Mouse (Mus musculus) MN1 (cell line): Measurements from ENCODE around the gene Cdc37l1.
"Not testable (repeated sequence)": the region's sequence is repeated elsewhere in the genome, so short reads cannot be mapped to it uniquely, and the experiment has no call there.

Source experiments
- DNase-seq: peaks from one replicate; pipeline ENCODE4 v3.0.0-alpha.2; 2016; ENCODE audit warnings: low spot score

The Cdc37l1 gene

DNA sequence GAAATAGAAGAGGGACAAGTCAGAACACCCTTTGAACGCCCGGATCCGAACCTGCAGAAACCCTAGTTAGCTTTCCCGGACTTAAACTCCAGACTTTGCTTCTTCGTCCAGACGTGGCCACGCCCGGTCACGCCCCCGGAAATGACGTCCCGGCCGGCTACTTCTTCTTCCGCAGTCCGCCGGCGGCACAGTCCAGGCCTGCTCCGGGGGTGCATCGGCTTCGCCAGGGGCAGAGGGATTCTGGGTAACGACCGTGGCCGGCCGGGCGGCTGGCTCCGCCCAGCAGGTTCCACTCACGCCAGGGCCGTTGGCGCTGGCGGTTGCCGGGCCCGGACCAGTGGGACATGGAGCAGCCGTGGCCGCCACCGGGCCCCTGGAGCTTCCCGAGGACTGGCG is at the start of gene Cdc37l1:
TSS of gene Cdc37l1 (plus strand) at position 159 of the 396 bp plus-strand sequence.
- DNase-seq, result peak; percentile 93

DNA sequence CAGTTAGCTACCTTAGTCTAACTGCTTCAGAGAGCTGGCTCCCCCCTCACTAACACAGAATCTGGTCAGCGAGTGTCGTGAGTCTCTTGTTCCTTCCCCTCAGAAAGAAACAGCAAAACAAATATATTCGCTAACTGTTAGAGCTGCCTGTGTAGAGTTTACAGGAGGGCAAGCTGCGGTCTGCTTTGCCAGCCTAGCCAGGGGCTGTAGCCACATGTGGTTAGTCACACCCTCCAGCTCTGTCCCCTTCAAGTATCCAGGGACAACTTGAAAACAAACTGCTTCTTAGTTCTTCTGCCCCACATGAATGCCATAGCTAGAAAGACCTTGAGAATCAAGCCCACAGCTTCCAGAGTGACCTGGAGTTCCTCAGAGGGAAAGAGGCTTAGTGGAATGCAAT is 48.9 kb upstream of the Cdc37l1 start:
- no peak for DNase-seq

DNA sequence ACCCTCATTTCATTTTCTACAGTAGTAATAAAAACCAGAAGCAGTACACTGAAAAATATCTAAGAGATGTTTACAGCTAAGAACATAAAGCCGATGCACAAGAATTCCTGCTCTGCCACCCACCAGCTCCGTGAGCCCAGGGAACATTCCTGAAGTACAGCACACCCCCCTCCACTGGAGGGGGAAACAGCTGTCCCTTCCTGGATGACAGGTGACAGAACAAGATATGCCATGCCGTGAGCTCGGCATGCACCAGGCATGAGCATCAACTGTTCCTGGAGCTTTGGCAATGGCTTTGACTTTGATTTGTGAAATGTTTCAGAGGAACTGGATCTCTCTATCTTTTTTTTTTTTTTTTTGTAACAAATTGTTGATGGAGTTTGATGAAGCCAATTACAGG is 43.4 kb upstream of the Cdc37l1 start:
- no peak for DNase-seq

DNA sequence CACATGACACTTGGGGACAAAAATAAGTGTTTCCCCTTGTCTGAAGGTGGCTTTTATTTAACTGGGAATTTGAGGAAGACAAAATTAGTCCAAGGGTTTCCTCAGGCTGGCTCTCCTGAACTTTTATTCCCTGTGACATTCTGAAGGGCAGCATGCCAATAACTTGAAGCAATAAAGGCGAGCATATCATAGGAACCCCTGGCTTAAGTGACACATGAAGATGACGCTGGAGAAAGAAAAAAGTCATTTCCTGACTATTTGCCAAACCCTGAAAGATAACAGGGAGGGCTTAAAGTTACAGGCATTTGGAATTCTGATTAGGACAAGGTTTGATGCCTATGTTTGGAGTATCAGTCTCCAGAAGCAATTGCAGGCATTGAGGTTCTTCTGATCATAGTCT is 42.8 kb upstream of the Cdc37l1 start:
- DNase-seq, result no peak

DNA sequence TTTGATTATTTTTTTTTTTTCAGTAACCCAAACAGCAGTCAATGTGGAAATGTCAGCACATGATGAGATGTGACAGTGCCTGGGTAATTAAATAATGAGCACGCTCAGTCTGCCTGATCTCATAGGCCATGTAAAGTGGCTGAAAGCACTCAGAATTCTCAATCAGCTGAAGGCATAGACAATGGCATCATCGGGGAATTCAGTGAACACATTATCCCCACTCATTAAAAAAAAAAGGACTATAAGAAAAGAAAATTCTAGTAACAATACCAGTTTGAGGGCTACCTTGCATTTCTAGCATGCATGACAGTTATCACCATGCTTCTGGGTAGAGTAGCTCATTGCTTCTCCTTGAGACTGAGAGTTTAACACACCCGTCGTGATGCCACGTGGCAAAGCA is 38.9 kb upstream of the Cdc37l1 start:
- no peak for DNase-seq

DNA sequence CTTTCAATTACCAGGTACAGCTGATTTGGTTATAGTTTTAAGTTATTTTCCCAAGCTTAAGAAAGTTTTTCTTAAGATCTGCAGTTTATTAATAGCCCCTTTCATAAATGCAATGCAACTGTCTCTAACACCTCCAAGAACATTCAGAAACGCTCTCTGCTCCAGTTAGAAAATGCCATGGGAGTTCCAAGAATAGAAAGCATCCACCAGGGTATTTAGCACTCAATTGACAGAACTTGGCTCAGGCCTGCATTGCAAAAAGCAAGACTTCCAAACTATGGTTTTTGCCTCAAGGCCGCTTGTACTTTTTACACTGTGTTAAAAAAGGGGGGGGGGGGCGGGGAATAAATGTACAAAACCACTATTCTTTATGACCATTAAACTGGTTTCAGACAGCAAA is 27.0 kb upstream of the Cdc37l1 start:
- DNase-seq, result no peak

DNA sequence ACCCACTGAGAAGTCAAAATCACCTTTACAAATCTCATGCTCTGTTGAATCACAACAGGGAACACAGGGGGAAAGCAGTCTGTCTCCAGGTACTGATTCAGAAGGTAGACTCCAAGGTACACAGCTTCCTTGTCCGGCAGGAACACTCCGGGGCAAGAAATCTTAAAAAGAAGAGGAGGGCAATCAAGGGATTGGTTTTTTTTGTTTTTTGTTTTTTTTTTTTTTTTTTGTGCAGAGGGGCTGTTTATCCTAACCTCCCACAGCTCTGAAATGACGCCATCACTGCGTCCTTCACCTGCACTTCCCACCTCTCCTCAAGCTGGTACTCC is 26.7 kb upstream of the Cdc37l1 start:
- no peak for DNase-seq

DNA sequence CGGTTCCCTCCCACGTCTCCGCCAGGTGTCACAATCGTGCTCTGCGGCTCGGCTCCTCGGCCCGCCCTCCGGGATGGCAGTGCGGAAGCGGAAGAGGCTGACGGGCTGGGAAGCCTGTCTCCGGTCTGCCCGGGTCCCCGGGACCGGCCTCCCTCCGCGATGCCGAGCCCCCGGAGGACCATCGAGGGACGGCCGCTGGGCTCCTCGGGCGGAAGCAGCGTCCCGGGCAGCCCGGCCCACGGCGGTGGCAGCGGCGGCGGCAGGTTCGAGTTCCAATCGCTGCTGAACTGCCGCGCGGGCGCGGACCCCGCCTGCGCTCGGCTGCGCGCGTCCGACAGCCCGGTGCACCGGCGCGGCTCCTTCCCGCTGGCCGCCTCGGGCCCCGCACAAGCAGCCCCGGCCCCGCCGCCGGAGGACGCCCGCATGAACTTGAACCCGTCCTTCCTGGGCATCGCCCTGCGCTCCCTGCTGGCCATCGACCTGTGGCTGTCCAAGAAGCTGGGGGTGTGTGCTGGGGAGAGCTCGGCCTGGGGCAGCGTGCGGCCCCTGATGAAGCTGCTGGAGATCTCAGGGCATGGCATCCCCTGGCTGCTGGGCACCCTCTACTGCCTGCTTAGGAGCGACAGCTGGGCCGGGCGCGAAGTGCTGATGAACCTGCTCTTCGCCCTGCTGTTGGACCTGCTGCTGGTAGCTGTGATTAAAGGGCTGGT is 26.2 kb upstream of the Cdc37l1 start, which contains the start of gene Plpp6:
TSS of gene Plpp6 (plus strand) at position 112 of the 710 bp plus-strand sequence.
- peak; percentile 72 for DNase-seq

DNA sequence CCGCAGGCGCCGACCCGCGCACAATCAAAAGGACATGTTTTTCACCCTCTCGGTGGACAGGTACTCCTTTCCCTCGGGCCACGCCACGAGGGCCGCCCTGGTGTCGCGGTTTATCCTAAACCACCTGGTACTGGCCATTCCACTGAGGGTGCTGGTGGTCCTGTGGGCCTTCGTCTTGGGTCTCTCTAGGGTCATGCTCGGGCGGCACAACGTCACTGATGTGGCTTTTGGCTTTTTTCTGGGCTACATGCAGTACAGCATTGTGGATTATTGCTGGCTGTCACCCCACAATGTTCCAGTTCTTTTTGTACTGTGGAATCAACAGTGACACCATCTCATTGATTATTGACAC is 25.6 kb upstream of the Cdc37l1 start:
- no peak for DNase-seq

DNA sequence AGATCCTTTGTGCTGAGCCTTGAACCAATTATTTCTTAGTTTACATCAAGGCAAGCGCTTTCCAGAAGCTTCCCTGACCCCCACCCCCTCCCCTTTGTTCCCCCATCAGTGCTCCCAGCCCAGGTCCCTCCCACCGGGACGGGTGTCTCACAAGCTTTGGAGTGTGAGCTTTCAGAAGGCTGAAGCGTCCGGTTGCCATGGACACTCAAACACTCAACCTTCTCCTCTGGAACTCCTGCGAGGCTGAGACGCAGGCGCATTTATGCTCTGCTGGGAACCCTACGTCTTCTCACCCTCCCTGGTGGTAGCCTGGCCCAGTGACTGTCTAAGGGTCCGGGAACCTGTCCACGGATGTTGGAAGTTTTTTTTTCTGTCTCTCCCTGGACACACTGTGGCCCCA is 22.5 kb upstream of the Cdc37l1 start, which contains the start of gene 4430402I18Rik:
TSS of gene 4430402I18Rik (minus strand) at position 149 of the 400 bp plus-strand sequence.
- no peak for DNase-seq

DNA sequence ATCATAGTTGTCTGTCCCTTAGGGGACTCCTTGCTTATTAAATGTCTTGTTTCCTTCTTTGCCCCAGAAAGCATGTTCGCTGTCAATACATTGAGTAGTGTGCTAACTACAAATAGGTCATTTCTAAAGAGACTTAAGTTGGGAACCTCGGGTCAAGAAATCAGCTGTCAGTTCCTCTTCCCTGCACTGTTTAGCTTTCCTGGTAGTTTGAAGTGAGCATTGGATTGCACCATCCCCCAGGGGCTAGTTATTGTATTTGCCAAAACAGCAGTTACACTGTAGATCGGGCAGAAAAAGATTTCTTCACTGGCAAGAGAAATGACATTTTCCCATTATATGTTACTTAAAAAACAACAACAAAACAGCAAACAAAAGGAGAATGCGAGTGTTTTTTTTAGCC is 22.0 kb upstream of the Cdc37l1 start:
- DNase-seq, result no peak

DNA sequence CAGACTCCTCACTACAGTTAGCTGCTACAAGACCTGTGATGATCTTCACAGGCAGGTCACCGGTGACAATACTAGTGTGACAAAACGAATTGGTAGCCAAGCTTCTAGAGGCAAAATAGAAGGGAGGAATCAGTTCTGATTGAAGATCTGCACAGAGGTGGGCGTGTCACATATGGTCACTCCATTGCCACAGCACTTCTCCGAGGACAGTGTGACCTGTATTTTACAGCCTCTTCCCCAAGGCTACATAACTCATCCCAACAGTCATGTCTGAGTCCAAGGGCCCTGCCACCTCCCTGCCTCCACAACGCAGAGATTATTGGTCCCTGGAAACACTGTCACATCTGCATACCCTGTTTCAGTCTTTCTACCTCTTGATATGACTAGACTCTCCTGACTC is 20.9 kb upstream of the Cdc37l1 start:
- DNase-seq, result no peak

DNA sequence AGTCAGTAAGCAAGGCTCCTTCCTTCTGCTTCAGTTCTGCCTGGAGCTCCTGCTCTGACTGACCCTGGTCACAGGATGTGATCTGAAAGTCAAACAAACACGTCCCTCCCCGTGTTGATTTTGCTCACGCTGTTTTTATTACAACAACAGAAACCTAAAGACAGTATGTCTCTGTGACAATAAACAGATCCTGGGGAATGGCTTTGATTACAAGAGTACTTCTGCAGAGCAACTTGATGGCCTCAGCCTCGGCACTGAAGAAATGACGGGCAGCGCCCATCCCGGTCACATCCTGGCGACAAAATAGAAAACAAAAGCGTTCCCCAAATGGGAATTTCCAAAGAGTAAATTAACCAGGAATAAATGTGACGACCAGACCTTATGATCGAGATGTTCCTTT is 19.9 kb upstream of the Cdc37l1 start:
- DNase-seq, result no peak

DNA sequence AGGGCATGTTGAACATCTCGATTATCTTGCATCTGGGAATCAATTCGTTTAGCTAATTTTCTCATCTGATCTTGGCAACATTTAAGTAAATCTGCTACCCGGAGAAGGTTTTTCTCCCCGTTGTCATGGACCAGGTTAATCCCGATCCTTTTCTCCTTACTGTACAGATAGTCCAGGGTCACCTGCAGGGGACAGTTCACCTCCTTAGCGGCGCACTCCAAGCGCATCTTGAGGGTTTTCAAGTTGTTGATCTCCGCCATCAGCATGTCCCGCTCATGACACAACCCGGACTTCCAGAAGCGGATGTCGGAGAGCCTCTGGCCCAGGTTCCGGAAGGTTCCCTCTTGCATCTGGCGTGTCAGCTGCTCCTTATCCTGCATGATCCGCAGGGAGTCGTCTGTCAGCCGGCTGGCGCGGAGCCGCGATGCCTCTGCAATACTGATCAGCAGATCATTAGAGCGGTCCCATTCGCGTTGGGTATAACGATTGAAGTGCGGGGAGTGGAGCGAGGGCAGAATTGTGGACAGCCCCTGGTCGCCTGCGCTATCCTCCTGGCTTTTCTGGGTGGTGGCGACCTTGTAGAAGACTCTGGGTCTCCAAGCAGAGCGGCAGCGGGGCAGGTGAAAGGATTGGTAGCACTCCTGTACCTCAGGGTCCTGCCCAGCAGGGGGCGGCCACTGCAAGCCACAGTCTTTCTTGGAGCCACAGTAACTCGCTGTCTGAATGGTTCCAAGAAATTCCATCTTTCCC is 15.1 kb upstream of the Cdc37l1 start:
- no peak for DNase-seq

DNA sequence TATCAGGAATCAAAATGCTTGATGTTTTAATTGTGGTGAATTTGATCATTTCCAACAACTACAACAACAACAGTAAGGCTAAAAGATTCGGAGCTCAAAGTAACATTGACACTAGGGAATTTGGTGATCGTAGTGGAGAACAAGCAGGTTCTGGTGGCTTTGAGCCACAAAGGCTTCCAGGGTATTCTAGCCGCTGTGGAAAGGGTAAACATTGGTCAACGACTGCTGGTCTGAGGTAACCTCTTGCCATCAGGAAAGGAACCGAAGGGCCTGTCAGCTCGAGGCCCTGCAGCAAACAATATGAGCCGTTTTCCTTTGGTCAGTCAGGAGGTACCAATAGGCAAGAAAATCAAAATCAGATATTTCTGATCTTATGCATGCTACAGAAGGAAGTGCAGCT is 7.5 kb upstream of the Cdc37l1 start:
- DNase-seq, result no peak

DNA sequence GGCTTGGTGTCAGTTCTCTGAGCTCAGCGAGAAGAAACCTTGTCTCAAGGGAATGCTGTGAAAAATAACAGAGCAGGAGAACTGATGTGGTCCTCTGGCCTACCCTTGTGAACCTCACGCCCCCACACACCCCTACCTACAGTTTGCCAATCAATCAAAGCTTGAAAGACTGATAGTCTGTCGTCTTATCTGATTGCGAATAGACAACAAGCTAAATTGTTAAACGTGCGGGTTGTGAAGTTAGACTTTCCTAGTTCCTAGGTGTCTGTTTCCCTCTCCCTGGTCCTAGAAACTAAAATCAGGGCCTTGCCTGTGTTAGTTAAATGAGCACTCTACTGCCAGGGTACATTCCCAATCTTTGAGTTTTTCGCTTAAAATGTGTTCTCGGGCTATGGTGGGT is 637 bp upstream of the Cdc37l1 start:
- peak; percentile 11 for DNase-seq

DNA sequence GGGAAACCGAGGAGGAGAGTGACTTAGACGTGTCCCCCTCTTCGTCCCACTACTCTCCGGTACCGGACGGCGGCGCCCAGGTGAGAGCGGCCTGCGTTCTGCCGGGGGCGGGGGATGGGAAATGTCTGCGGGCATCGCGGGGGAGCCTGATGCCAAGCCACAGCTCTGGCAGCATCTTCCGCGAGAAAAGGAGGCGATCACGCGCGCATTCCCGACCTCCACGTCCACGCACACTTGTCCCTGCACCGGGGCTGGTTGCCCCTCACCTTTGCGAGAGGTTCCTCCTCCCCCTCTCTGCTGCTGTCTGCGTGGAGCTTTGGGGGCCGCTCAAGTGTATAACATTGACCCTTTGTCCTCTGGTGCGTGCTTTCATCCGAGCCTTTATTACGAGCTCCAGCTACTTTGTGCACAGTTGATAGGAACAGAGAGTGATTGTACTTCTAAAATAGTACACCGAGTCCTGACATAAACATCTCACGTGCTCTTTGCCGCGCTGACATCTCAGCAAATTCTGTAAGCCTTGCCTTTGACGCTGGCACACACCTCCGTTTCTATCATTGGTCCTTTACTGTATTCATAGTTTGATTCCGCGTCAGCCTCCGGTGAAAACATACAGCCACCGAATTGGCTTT is 554 bp downstream of the Cdc37l1 start:
- DNase-seq, result peak; percentile 28

DNA sequence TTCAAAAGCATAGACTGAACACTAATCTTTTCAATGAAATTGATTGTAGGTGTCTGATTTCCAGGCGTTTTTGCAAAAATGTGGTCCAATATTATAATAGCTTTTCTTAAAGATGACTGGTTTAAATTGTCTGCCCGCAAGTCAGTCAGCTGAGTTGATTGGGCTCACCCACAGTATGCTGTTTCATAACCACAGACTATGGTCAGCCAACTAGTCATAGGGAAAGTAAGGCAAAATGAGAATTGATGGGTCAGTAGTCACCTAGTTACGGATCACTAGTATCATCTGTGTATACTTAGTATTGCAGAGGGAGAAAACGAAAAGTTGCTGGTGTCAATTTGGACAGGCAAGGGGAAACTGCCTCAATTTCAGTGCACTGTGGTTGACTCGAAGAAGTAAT is 1.2 kb downstream of the Cdc37l1 start:
- no peak for DNase-seq

DNA sequence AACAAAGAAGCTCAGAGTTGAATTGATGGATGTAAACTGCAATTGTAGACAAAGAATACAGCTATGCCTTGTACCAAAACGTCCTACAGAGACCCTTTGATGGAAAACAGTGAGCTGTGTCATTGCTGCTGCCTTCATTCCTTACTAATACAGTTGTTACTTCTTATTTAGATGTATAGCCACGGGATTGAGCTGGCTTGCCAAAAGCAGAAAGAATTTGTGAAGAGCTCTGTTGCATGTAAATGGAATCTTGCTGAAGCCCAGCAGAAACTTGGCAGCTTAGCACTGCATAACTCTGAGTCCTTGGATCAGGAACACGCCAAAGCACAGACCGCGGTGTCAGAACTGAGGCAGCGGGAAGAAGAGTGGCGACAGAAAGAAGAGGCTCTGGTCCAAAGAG is 4.7 kb downstream of the Cdc37l1 start:
- DNase-seq, result no peak

DNA sequence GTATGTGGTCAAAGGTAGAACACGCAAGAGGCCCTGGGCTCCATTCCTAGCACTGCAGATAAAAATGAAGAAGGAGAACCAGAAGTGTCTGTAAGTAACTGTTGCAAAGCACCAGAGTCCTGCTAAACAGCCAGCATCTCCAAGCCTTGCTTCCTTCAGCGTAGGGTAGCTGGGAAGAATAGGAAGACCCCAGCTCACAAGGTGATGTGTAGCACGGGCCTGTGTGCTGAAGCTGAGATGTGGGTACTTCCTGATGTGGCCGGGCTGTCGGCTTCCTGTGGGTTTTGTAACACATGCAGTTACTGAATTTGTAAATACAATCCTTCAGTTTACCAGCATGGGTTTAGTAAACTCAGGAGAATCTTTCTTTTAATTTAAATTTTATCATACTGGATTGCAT is 5.2 kb downstream of the Cdc37l1 start:
- no peak for DNase-seq

DNA sequence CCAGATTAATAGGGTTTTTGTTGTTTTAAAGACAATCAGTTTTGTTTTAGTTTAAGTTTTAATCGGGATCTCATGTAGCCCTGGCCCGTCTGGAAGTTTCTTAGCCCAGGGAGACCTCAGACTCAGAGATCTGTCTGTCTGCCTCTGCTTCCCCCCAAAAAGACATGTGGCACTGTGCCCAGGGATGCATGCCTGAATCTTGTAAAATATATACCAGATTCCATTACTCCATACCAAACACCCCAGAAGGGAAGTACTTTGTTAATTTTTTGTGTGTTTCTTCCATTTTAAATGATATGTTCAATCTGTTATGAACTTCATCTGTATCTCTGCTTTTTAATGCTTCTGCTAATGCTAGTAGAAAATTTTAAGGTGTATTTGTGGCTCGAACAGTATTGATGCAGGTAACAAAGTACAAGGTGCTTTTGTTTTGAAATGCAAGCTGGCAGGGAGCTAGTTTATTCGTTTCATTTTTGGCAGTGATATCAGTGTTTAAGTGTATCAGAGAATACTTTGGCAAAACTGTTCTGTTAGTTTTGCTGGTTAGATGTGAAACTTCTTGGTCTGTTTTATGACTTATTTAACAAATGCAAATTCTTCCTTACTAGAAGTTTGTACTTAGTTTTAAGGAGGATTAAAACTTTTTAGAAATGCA is 8.0 kb downstream of the Cdc37l1 start:
- DNase-seq, result no peak

DNA sequence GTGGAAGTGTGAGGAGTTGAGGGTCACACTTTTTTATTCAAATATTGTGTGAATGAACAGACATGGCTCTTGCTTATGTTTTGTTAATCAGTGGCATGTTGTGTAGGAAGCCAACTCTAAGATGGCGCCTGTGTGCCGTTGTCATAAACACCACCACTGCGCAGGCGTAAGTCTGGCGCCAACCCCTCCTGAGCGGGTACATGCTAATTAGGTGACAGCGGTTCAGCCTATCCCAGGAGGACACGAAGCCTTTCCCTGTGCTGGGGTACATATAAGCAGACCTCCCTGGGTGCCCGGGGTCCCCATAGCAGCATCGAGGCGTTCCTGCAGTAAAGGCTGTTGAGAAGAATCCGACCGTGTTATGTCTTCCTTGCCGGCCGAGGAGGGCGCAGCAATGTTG is 10.2 kb downstream of the Cdc37l1 start:
- not testable (repeated sequence) for DNase-seq
